Mouse (Mus musculus) kidney, adult 11 months (tissue): ENCODE data around the gene Heatr1.

Source experiments
- DNase-seq: peaks from one replicate; pipeline ENCODE4 v3.0.0; 2022

Heatr1 gene

DNA sequence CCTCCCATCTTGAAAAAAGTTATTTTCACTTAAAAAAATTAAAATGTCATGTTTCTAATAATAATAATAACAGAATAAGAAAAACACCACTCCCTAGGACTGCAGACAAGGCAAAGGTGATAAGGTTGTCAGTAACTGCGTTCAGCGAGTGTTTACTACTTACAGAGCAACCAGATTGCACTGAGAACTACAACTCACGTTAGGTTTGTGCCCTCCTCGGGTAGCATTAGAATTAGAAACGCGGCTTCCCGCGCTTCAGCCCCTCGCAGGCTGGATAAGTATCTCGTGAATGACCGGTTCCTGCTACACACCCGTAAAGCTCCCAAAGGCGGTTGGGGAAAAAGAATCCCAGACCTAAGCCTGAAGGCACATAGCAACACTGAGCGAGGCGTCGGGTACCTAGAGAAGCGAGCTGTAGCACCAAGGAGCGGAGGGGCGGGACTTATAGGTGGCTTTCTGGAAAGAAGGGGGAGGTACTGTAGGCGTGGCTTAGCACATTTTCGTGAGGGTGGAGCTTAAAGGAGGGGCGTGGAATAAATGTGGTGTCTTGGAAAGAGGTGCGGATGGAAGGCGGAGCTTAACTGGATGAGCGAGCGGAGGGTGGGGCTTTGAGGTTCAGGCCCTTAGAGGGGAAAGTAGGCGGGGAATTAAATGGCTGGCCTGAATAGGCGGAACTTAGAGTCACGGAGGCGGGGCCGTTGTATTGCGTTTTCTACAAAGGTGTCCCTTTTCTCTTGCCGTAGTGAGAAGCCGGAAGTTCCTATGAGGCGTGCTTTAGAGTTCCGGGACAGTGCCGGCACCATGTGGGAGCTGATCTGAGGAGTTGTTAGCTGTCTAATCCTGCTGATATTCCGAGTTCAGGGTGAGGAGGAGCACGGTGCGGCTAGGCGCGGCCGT lies at the start of gene Heatr1:
Heatr1 (plus strand) TSS at position 419 of the 897 bp plus-strand sequence.
- DNase-seq = peak; percentile 99

GRCm38 (mm10) chr13:12346837-12347236 lies 48.0 kb upstream of the Heatr1 start:
- no peak for DNase-seq

- DNase-seq = no peak
Measured at GRCm38 (mm10) chr13:12349197-12349824, 45.5 kb upstream of the Heatr1 start.

DNA sequence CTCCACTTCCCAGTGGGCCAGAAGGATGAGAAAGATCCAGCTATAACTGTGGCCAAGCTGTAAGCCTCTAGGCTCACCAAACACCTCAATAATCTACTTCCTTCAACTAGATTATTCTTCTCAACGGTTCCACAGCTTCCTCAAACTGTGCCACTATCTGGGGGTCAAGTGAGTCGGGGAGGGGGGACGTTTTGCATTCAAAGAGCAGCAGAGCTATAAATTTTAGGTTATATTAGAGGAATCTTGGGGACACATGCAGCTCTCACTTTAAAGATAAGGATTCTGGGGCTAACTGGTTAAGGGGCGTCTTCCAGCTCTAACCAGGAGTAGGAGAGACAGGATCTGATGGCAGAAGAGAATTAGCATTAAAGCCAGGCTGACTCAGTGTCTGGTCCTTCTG lies 38.6 kb upstream of the Heatr1 start:
- DNase-seq = no peak

DNA sequence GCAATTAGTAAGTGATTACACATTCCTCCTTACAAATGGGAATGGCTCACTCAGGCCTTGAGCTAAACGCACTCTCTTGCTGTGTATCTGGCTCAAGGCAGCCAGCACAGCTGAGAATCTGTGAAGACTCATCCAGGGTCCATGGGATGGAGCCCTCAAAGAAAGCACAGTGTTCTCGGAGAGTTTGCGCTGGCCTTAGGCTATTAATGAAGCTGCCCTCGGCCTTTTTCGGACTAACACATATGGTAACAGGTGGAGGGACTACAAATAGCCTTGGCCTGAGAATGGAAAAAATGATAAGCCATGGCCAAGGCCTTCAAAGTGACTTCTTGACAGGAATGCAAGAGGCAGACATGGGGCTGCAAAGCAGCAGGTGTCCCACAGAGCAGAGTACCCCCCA lies 37.3 kb upstream of the Heatr1 start:
- DNase-seq = no peak

DNA sequence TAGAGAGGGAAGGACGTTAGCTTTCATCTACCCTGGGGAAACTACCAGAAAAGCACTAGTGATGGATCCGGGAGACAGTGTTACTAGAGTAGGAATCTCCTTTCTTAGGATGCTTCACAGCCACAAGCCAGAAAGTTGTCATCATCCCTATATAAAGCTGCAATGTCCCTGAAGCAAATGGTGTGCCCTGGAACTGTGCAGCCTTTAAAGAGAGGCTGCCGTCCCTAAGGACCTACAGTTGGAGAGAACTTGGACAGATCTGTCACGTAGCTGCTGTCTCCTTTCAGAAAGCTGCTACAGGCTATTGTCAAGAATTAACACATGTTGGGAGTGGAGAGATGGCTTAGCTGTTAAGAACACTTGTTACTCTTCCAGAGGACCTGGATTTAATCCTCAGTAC lies 33.3 kb upstream of the Heatr1 start:
- DNase-seq = no peak

- DNase-seq = no peak
Measured at GRCm38 (mm10) chr13:12369041-12369621, 25.7 kb upstream of the Heatr1 start.

- DNase-seq = no peak
Measured at GRCm38 (mm10) chr13:12369930-12370329, 24.9 kb upstream of the Heatr1 start.

DNA sequence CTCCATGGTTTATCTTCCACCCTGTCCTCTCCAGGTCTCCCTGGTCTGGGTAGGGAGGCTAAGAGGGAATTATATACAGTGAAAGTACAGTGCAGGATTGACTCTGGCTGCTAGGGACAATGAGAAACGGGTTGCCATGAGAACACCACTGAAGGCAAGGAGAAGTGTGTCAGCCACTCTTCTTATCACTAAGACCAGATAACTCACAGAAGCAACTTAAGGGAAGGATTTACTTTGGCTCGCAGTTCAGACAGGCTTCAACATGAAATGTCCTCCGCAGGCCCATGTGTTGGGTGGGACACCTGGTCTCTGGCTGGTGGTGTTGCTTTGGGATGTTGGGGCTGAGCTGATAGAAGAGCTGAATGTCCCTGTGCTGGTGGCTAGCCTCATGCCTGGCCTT lies 22.1 kb upstream of the Heatr1 start:
- DNase-seq = no peak

- no peak for DNase-seq
Measured at GRCm38 (mm10) chr13:12376778-12377177, 18.0 kb upstream of the Heatr1 start.

- DNase-seq = no peak
Measured at GRCm38 (mm10) chr13:12384796-12385195, 10.0 kb upstream of the Heatr1 start.

DNA sequence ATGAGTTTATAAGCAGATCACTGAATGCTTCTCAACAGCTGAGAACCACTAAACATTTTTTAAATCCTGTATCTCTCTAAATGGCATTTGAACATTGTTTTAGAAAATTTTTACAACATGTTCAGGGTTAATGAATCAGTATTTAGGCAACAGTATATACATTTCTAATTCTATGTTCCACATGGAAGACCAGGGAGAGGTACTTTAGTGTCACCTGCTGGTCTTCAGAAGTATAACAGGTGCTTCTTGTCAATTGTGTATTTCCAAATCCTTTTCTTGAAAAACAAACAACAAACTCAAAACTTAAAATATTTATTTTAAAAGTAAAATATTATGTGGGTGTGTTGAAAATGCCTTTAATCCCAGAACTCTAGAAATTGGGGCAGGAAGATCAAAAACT lies 8.5 kb upstream of the Heatr1 start:
- no peak for DNase-seq

GRCm38 (mm10) chr13:12395571-12395970 lies 744 bp downstream of the Heatr1 start:
- DNase-seq = no peak

DNA sequence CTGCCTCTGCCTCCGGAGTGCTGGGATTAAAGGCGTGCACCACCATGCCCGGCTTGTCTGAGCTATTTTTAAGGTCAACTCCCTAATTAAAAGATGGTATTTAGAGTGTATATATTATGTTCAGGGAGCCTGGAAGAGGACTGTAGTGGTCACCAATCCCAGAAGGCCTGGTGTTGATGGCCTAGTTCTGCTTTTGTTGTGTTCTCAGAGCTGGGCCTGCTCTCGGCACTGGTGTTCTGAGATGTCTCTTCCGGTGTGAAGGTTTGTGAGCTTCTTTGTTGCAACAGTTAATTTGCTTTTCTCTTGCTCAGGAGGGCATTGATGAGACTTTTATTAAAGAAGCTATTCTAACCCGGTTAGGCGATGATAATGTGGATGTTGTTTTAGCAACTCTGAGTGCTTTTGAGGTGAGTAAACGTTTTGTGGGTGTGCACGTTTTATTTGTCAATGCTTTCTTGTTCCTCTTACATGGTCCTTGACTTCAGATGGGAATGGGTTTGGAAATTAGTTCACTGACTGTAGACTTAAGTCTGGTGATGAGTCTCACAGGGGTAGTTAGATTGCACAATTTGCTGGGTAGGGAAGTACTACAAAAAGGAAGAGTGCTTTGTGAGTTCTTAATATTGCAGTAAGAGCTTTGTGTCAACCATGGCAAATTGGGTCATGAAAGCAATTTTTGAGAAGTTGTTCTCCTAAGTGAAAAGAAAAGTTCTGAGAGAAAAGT lies 13.7 kb downstream of the Heatr1 start:
- DNase-seq = no peak

DNA sequence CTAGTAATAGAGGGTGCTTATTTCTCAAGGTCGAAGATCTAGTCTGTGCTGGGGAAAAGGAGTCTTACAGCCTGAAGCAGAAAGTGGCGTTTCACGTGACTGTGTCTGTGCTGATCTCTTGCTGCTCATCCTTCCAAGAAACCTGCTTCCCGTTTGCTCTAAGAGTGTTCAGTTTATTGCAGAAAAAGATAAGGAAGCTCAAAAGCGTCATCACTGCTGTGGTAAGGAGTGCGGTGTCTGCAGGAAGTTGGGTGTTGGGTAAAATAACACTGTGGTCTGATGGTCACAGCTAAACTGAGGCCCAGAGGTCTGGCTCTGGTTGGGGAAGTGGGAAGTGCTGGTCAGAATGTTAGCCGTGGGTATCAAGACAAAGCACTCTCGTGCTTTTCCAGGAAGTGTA lies 17.2 kb downstream of the Heatr1 start:
- DNase-seq = no peak

DNA sequence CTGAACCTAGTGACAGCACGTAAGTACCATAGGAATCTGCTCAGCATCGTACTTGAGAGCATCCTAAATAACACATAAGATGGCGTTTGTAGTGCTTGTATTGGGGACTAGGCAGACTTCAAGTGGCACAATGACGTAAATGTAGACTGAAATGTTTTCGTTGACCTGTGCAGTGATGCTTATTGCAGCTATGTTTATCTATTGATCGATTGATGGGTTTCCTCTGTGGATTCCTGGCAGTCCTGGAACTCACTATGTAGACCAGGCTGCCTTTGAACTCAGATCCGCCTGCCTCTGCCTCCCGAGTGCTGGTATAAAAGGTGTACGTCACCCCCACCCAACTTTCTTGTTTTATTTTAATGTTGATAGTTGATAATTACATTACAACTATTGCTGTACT lies 25.8 kb downstream of the Heatr1 start:
- DNase-seq = no peak

DNA sequence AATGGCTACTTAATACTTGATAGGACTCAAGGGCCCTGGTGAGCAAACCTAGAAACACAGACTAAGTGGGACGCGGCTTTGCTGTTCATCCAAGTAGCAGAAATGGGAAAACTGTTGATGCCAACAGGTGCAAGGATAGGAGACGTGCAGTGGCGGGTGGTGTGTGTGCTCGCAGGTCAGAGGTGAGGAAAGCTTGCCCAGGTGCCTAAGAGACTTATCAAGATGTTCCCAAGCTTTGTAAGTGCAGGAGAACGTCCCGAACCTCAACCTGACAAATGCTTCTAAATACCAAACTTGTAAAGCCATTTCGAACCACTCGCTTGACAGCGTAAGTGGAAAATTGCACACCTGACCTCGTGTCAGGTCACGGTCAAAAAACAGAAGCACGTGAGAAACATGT lies 33.7 kb downstream of the Heatr1 start:
- DNase-seq = no peak

DNA sequence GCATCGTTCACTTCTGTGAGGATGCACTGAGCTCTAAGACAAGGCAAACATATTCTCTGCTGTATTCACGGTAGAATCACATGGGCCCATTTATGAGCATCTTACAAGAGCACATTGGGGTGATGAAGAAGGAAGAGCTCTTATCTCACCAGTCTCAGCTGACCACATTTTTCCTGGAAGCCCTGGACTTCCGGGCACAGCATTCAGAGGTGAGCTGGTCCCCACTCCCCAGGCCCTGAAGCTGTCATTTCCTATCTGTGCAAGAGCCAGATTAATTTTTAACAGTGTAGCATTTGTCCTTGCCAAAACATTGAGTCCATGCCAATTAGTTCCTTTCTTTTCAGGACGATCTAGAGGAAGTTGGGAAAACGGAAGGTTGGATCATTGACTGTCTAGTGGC lies 39.0 kb downstream of the Heatr1 start:
- peak; percentile 37 for DNase-seq

- no peak for DNase-seq
Measured at GRCm38 (mm10) chr13:12439586-12439985, 44.8 kb downstream of the Heatr1 start.

DNA sequence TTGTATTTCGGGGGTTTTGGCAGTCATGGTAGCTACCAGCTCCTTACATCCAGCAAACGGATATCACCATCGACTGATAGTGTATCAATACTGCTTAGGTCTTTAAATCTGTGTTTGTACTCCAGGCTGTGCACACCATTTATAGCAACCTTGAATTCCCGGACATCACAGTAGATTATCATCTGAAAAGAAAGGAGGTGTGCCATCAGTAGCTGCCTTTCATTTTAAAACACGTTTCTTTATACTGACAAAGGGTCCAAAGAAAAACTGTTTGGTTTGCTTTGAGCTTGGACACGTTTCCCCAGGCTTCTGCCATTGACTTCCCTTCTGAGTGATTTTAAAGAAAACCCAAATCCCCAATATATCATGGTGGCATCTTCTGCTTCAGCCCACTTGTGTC lies 46.0 kb downstream of the Heatr1 start:
- no peak for DNase-seq

- DNase-seq = peak; percentile 22
Measured at GRCm38 (mm10) chr13:12442008-12442587, 47.3 kb downstream of the Heatr1 start.

DNA sequence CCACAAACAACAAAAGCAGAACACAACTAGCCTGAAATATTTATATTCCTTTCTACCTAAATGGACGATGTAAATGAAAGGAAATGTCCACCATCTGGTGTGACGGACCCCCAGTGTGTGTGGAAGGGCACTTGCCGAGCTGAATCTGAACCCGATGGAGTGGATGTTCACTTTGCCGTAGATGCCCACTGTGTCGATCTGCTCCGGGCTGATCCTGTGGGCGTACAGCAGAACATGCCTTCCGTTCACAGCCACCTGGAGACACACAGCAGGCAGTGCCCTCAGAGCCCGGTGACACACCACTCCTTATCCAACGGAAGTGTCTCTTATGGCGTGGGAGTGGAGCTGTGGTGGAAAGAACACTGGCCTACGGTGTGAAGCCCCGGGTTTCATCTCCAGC lies 58.3 kb downstream of the Heatr1 start:
- no peak for DNase-seq
